Mouse (Mus musculus) ovary, postnatal 36 days (tissue): ENCODE measurements around the gene Arrb1.
A peak's percentile ranks its signal among the peaks of the same experiment; 100 is the strongest.

Experiments
- DNase-seq: peaks from one replicate; pipeline ENCODE4 v3.0.0; 2022; ENCODE audit warnings: low spot score, mixed read lengths

Gene Arrb1

DNA sequence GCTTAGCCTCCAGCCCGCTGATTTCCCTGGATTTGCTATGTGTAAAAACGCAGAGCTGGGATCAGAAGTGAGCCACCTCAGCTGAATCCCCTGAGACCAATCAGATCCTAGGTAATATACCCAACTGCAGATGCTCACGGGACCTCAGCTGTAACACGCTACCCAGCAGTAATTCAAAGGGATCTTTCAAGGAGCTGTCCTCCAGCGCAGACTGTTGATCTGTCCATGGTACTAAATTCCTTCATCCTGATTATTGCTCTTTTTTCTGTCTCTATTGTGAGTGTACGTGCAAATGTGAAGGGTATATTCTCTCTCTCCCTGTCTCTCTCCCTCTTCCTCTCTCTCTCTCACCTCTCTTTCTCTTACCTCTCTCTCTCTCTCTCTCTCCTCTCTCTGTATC lies 97.0 kb downstream of the Arrb1 start:
- no peak for DNase-seq

DNA sequence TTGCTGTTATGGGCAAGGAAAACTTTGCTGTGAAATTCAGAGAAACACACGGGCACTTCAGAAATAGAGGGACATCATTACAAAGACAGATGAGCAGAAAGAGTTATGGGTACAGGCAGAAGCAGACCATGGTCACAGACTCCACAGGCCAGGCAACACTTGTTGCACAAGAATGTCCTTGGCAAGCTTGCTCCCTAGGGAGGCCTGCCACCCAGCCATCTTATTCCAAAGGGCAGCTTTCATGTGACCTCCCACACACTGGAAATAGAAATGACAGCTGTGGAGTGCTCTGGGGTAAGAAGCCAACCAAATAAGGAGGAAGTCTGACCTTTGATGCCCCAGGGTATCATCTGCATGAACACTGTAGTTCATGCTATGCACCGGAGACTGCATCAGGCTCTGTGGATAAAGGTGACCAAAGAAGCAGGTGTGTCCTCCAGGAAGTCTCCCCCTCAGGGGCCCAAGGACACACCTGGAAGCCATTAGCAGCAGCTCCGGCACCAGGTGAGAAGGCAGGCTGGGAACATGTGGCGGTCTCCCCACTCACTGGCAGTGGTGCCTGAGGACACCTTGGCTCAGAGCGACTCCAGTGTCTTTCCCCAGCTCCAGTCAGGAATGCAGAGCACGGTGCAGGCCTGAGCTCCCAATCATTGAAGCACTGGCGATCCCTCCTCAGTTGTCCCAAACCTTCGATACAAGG lies 98.8 kb downstream of the Arrb1 start:
- no peak for DNase-seq

DNA sequence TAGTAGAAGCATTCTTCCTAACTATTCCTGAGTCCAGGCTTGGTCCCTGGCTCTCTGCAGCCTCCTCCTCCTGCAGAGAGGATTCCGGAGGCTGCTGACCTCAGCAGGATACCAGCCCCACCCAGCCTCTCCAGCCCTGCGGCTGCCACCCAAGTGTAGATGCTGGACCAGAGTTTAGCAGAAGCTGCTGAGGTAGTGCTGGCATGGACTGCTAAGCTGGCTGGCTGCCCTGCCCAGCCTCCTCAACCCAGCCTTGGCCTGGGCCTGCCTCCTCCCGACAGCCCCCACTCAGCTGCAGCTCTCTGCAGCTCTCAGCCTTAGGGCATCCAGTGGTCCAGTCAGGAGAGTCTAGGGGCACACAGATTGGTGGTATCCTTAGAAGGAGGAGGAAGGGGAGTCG lies 106.0 kb downstream of the Arrb1 start:
- DNase-seq = peak; percentile 31

DNA sequence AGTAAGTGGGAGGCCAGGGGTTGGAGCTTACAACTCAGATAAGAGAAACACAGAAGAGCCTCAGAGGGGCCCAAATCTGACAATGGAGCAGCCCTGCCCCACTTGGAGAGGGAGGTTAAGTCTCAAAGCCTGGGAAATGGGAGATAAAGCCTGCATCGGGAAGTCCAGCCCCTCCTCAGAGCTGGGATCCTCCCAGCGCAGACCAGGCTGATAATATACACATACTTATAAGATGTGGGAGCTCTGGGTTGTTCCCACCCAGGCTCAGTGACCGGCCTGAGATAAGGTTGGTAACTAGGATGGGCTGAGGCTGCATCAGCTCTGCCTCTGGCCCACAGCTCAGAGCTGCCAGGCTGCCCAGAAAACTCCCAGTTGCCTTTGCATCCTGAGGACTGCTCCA lies 106.8 kb downstream of the Arrb1 start:
- DNase-seq = no peak

DNA sequence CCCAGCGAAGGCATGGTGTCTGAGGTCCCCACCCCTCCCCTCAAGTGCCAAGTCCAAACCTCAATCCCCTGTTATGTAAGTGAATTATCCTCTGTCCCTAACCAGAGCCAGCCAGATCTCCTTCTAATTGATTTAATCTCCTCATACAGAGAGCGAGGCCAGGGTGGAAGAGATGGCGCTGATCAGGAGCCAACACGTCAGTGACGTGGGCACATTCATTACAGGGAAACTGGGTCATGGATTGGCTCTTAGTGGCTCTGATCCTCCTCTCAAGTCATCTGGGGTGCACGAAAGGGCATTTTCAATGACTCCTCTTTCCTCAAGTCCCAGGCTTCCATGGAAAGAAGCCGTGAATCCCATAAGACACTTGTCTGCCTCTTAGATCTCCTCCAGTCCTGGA lies 109.4 kb downstream of the Arrb1 start:
- no peak for DNase-seq

DNA sequence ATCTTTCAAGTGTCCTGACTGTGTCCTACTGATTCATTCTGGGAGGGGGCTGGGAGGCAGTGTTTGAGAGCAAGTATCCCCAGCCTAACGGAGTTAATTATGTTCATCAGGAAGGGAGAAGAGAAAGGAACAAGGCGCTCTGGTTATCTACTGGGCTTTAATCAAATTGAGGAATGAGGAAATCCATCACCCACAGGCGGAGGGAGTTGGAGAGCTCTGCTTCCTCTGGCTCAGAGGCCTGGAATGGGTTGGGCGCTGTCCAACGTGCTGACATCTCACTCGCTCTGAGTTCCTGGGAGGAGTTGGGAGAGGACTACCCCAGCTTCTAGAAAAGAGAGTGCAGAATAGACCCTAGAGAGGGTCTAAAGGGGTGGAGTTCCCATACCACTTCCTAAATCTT lies 113.4 kb downstream of the Arrb1 start:
- DNase-seq = peak; percentile 69

DNA sequence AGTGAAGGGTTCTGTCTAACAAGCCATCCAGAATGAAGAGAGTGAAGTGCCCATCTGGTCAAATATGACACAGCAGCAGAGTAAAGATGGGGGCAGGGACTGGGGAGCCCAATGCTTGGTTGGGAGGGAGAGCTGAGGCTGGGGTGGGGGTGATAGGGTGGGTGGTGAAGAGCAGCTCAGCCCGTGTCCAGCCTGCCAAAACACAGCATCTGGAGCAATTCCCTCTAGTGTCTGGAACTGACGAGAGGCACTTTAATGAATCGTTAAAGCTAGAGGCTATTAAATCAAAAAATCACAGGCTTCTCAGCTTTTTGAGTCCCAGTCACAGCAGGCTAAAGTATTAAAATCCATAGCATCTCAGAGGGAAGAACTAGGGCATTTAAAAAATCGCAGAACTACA lies 114.3 kb downstream of the Arrb1 start:
- no peak for DNase-seq

DNA sequence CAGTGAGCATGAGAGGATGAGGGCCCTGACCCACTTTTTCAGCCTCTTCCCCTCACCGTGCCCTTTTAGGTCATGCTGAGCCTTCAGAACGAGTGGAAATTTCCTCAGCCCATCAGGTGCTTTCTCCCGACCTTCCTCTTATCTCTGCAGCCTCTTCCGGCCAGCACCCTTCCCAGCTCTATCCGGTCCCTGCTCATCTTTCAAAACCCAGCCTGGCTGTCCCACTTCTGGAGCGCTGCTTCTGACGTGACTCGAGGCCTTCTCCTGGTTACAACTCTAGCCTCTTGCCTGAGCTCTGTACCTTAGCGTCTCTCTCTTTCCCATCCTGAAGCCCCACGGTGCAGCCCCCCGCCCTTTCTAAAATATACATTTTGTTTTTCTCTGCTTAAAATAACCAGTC lies 119.0 kb downstream of the Arrb1 start:
- no peak for DNase-seq
